In the genomic region with DNA sequence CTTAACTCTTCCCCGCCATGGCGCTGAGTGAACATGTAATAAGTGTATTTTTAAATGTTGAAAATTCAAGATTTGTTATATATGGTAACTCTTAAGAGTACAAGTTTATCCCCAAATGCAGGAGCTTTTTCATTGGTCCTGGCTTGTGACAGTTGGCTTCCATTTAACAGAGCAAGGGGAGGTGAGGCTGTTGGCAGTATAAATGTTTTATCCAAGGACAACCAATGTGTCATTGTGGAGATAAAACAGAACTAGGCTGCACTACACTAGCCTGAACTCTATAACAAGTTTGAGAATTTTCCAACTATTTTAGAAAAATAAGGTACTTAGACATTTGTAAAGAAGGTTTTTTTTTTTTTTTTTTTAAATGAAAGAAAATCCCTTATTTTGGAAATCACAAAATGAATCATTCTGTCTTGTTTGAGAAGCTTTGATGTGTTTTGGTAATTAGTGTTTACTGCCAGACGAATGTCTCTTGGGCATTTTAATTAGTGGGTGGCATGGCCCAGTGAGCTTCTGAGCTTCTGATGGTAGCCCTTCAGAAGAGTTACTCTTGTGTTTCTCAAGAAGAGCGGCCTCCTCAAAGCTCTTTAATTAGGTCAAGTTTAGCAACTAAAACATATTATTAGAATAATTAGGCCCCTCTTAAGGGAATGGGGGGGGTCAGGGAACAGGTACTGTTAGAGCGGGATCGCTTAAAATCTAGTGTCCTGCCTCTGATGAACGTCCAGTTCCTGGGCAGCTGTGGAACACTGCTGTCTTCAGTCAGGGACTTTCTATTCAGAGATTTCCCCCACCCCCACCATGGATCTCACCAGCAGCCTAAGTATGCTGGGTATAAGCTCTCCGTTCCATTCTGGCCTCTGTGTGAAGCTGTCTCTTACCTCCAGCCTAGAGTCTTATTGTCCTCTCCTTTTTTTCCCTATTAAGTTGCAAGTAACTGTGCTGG, we compare ENCODE assay signal across 14 mouse cellular contexts.
A peak's percentile ranks its signal among the peaks of the same experiment; 100 is the strongest.
DNase-seq lines count a peak whose midpoint lies in the region; ATAC-seq and TF ChIP-seq lines count a peak whose summit lies in the region.
"Had no signal": no experiment of that assay in that cellular context is flagged by ENCODE, and none has a peak within 500 bp of the region (broad histone marks: within the 10 kb centered on the region; RNA-seq: fewer than 3 reads in every experiment).

No protein-coding gene starts in this region.

- no peak overlapping the region for H3K9ac ChIP-seq in kidney, embryonic 15.5 days
- no peak overlapping the region for H3K9ac ChIP-seq in limb, embryonic 14.5 days (ENCODE audit: low read depth, low read length, severe bottlenecking)
- H3K9ac ChIP-seq: forebrain, embryonic 12.5 days; hindbrain, embryonic 15.5 days; liver, embryonic 12.5 days had no signal

- no peak overlapping the region for H3K4me3 ChIP-seq in gastrocnemius, adult 2 months
- H3K4me3 ChIP-seq in kidney, embryonic 15.5 days (replicated peaks), result no peak overlapping the region
- H3K4me3 ChIP-seq in limb, embryonic 14.5 days (replicated peaks; ENCODE audit: low read length), result no peak overlapping the region
- H3K4me3 ChIP-seq: forebrain, embryonic 12.5 days; hindbrain, embryonic 15.5 days; liver, embryonic 12.5 days; midbrain, embryonic 10.5 days had no signal

- H3K27me3 ChIP-seq in kidney, embryonic 15.5 days, result no peaks in the 10 kb centered on the region
- H3K27me3 ChIP-seq in limb, embryonic 14.5 days (ENCODE audit: control insufficient read depth, insufficient read depth, low read length), result no peaks in the 10 kb centered on the region
- H3K27me3 ChIP-seq: forebrain, embryonic 12.5 days; hindbrain, embryonic 15.5 days; liver, embryonic 12.5 days had no signal

- no peak for TF ChIP-seq POLR2A in limb, embryonic 14.5 days (IDR thresholded peaks at IDR 0.05; ENCODE audit: borderline replicate concordance, extremely low read depth, insufficient read depth, insufficient read length)

- H3K36me3 ChIP-seq in kidney, embryonic 15.5 days, result peaks cover 7% of the 10 kb centered on the region; the same call in 1 of the 2 replicates
- no peaks in the 10 kb centered on the region for H3K36me3 ChIP-seq in limb, embryonic 14.5 days (ENCODE audit: control insufficient read depth, insufficient read depth, low read length)
- H3K36me3 ChIP-seq: forebrain, embryonic 12.5 days; hindbrain, embryonic 15.5 days had no signal

- H3K27ac ChIP-seq in gastrocnemius, adult 2 months, result 0 out of 2 replicates have a peak overlapping the region, but pooled peaks have one; percentile 8
- peak overlapping the region; percentile 80 for H3K27ac ChIP-seq in kidney, embryonic 15.5 days
- H3K27ac ChIP-seq in limb, embryonic 14.5 days (replicated peaks; ENCODE audit: low read depth, low read length), result peak overlapping the region; percentile 59; the same call in 1 of the 2 replicates
- H3K27ac ChIP-seq: forebrain, embryonic 12.5 days; hindbrain, embryonic 15.5 days; midbrain, embryonic 10.5 days had no signal

- intact Hi-C loops in gastrocnemius, adult 2 months (cut with DNase I), result no loop called here

- no peaks in the 10 kb centered on the region for H3K9me3 ChIP-seq in kidney, embryonic 15.5 days (replicated peaks)
- H3K9me3 ChIP-seq in limb, embryonic 14.5 days (ENCODE audit: control insufficient read depth, low read length), result no peaks in the 10 kb centered on the region
- H3K9me3 ChIP-seq: forebrain, embryonic 12.5 days; hindbrain, embryonic 15.5 days; liver, embryonic 12.5 days; midbrain, embryonic 10.5 days had no signal

- no peak overlapping the region for H3K4me2 ChIP-seq in kidney, embryonic 15.5 days
- no peak overlapping the region for H3K4me2 ChIP-seq in limb, embryonic 14.5 days (replicated peaks; ENCODE audit: low read depth, low read length, severe bottlenecking)
- H3K4me2 ChIP-seq: forebrain, embryonic 12.5 days; hindbrain, embryonic 15.5 days; liver, embryonic 12.5 days had no signal

- no peak for DNase-seq in gastrocnemius, adult 2 months
- DNase-seq in gastrocnemius, postnatal 25 days, result no peak
- no peak for DNase-seq in kidney, adult 11 months
- DNase-seq in Muller cell, postnatal 12 days (ENCODE audit: inconsistent ontology term), result peak; percentile 84
- DNase-seq in limb, embryonic 14.5 days (ENCODE audit: low spot score), result no peak
- DNase-seq: cerebellum, adult 9-10 months; gastrocnemius, postnatal 14 days had no signal

- peaks cover 56% of the 10 kb centered on the region for H3K4me1 ChIP-seq in kidney, embryonic 15.5 days
- H3K4me1 ChIP-seq in limb, embryonic 14.5 days (ENCODE audit: control insufficient read depth, insufficient read depth, low read length), result peaks cover 14% of the 10 kb centered on the region

- TF ChIP-seq CTCF in gastrocnemius, adult 2 months (IDR thresholded peaks at IDR 0.05), result no peak

- ATAC-seq in kidney, embryonic 15.5 days (replicated peaks; ENCODE audit: low FRiP score), result no peak
- ATAC-seq in limb, embryonic 14.5 days (ENCODE audit: low FRiP score, low read depth), result no peak
- no peak for ATAC-seq in activated CD4-positive, CD25-positive, alpha-beta regulatory T cell, adult 4 months
- no peak for ATAC-seq in frontal cortex, adult (ENCODE audit: low TSS enrichment)
- ATAC-seq: liver, embryonic 12.5 days had no signal

- 68% methylated on average over 8 of the region's 8 CpGs for WGBS in kidney, embryonic 15.5 days
- WGBS in limb, embryonic 14.5 days, result 54% methylated on average over 8 of the region's 8 CpGs

Comparison
In these comparisons a context has a peak if more than half of its experiments do, and no peak if none do; other contexts are left out.
1. H3K27ac ChIP-seq: peak in every context shown above with its lines; median percentile 80 in kidney, embryonic 15.5 days; 59 in limb, embryonic 14.5 days; 8 in gastrocnemius, adult 2 months.